Mouse (Mus musculus) retina, adult 2 months (tissue): ENCODE measurements around the gene Chn2.

Experiments used
- DNase-seq: peaks from one replicate; pipeline ENCODE4 v3.0.0-alpha.2; 2012; ENCODE audit warnings: low read depth, low spot score

Gene Chn2

DNA sequence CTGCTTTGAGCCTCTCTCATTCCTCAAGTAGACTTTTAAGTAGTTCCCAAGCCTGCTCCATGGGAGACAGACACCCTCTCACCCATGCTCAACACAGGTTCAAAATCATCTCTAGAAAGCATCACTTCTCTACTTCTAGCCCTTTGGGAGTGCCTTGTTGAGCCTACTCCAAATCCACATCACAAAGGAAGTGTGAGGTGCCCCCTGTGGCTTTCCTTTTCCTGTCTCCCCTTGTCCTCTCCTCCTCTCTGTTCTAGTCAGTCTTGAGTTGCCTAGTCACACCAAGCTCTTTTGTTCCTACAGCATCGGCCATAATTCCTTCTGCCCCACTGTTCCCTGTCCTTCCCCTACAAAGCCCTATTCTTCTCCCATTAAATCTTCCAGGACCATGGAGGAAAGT is 243.9 kb downstream of the Chn2 start:
- DNase-seq: no peak

DNA sequence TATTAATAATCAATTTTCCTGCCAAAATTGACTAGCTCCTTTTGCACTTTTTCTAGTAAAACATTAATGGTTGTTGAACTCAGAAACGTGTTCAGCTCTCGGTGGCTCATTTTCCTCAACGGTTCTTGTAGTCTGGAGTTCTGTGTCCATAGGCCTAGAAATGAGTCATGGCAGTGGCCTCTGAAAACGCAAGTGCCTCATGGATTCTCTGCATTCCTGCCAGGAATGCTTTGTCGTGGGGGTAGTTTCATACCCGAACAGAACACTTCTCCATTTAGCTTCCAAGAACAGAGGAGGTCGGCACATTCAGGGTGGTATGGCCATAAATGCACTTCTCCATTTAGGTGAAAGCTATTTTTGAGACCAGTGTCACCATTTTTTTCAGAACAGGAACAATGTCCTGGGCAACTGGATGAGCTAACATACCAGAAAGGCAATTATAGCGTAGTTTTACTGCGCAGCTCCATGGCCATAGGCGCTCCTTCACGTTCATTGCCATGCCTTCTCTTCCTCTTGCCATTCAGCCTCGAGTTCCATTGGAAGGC is 244.9 kb downstream of the Chn2 start:
- no peak for DNase-seq

- DNase-seq: no peak
These were observed 247.5 kb downstream of the Chn2 start for GRCm38 (mm10) chr6:54286813-54287212.

DNA sequence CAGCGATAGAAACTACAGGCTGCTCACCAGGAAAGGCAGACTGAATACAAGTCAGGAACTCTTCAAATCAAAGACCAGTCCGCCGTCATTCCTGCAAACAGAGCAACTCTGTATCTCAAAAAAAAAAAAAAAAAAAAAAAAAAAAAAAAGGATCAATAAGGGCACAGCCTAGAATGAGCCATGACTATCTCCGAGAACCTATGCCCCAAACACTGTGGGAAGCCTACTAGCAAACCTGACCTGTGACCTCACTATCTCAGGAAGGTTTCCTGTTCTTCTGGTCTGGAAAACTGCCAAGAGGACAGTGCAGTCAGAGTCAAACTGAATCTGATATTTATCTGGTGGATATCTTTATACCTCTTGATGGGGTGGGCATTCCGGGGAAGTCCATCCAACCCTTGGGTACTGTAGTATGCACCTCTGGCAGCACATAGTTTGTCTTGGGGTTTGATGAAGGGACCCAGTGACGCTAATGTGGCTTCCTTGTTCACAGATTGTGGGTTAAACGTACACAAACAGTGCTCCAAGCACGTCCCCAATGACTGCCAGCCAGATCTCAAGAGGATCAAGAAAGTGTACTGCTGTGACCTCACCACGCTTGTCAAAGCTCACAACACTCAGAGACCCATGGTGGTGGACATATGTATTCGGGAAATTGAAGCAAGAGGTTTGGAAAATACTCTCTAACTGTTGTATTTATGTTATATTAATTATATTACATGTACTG is 250.6 kb downstream of the Chn2 start:
- no peak for DNase-seq

GRCm38 (mm10) chr6:54297231-54297630 is 257.9 kb downstream of the Chn2 start:
- no peak for DNase-seq

DNA sequence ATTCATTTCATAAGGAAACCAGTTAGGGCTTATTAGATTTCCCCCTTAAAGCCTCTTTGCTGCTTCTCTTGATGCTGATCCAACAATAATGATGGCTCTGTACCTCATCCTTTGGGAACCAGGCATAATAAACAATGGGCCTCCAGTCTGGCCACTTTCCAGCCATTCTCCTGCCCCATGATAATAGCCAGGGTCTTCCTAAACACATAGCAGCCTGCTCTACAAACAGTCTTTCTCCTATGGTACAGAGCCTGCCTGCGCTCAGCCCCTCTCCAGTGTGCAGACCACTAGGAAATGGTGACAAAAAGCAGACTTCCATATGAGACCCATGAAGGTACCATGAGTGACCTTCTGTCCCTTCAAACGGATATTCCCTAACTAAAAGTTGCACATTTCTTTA is 260.1 kb downstream of the Chn2 start:
- DNase-seq: no peak

DNA sequence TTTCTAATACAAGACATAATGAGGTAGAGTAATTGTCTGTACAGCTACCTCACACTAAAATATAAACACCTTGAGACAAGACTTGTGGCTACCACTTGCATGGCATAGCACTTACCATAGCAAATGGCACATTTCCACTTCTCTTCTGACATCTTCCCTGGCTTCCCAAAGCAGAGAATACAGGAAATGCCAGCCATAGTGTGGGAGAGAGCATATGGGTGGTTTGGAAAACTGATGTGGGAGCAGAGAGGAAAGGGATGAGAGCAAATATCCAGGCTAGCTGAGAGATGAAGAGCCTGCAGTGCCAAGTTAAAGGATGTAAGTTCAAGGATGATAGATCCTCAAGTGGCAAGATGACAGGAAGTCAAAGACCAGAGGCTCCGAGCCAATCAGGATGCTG is 266.4 kb downstream of the Chn2 start:
- DNase-seq: no peak

GRCm38 (mm10) chr6:54313071-54313470 is 273.7 kb downstream of the Chn2 start:
- no peak for DNase-seq

GRCm38 (mm10) chr6:54318618-54319017 is 279.3 kb downstream of the Chn2 start:
- DNase-seq: no peak

- DNase-seq: no peak
These were observed 279.8 kb downstream of the Chn2 start for GRCm38 (mm10) chr6:54319198-54319597.

DNA sequence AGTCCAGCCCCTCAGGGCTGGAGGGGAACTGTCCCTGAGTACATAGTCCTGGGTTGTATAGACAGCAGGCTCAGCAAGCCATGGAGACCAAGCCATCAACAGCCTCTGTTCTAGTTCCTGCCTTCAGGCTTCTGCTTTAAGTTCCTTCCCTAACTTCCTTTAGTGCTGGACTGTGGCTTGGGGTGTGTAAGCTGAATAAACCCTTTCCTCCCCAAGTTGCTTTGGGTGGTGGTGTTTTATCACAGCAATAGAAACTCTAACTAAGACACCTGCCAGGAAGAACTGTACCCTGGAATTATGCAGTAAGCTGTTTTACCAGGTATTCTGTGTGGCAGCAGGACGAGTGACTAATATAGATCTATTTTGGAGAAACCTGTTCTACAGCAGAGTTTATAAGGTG is 280.9 kb downstream of the Chn2 start:
- DNase-seq: no peak

DNA sequence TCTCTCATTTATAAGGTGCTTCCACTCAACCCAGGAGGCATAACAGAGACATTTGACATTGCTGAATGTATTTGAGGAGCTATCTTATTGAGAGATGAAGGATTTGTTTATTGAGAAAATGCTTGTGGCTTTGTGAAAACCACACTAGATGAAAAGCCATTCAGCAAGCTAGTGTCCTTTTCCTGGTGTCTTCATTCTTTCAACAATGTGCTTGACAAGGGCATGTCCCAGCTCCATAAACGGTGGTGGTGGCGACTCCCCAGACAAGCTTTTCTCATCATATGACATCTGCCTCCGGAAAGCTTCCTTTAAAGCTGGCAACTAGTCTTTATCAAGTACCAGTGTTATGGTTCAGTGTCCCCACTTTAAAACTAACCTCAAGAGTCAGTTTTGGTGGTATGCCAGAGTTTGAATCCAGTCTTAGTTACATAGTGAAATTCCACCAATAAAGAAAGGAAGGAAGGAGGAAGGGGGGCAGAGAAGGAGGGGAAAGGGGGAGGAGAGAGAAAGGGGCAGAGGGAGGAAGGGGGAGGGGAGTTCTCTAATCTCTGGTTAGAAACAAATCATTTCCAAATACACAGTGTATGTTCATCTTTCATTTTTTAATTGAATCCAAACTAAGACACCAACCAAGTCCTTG is 286.0 kb downstream of the Chn2 start, which contains the start of gene Prr15:
Gene Prr15, plus strand, starts transcription at position 590 of the 640 bp plus-strand sequence.
- DNase-seq: no peak

DNA sequence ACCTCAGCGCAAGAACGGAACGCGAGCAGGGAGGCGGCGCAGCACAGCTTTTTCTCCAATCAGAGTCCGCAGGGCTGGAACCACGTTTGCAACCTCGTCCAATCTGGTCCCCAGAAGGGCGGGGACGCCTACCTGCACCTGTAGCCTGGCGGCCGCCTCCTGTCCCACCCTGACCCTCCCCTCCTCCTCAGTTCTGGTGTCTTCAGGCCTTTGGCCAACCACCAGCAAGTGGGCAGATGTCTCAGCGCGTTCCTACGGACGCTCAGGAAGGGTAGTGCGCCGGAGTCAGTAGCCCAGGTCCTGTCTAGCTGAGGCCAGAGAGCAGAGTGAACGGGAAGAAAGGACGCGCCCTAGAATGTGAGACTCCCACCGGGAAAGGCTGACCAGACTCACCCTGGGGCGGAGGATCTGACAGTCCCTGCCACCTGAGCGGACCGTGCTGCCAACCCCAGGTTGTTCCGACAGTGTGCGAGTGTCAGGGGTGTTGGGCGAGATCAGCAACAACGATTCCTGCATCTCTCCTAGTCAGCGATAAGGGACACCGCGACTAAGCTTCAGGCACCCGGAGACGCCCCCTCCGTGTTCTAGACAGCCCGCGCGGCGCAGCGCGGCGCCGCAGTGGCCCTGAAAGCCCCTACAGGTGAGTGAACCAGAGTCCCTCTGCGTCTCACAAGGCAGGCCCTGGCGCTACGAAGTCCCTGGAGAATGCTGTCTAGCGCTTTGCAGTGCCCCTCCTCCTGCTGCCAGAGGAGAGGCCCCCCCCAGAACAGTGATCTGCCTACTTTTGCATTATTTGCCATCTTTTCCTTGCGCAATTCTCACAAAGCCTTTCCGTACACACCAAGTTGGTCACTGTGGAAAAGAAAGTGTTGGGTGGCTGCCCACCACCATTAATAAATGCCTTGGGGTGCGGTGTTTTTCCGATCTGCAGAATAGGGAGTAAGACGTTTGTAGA is 287.6 kb downstream of the Chn2 start:
- DNase-seq: no peak

DNA sequence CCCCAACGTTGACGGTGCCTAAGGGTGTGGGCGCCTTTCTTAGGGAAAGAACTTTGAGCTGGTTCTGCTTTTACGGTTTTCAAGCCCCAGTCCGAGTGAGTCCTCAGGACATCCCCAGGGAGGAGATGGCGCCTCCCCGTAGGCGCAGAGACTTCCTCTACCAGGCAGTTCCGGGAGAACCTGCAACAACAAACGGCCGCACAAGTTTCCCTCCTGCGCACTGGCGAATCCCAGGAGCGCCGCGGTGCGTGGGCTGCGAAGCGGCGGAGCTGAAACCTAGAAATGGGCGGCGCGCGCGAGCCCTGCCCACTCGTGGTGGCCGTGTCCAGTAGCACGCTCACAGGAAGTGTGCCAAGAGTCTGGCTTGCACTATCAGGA is 288.3 kb downstream of the Chn2 start:
- no peak for DNase-seq

DNA sequence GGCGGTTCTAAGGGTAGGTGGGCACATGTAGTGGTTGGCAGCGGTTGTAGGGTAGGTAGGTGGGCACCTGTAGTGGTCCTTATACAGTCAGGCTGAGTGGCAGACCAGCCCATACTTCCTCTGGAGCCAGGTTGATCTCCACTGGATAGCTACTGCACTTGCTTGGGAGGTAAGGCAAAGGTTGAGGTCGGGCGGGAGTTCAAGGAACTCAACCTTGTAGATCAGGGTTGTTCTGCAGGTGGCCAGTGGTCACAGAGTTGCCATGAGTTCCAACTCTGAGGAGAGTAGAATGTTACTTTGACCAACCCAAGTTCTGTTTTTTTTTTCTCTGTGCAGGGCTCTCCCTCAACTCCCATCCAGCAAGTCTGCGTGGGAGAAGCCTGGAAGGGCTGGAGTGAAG is 289.4 kb downstream of the Chn2 start:
- DNase-seq: no peak

GRCm38 (mm10) chr6:54329598-54329997 is 290.2 kb downstream of the Chn2 start:
- no peak for DNase-seq

DNA sequence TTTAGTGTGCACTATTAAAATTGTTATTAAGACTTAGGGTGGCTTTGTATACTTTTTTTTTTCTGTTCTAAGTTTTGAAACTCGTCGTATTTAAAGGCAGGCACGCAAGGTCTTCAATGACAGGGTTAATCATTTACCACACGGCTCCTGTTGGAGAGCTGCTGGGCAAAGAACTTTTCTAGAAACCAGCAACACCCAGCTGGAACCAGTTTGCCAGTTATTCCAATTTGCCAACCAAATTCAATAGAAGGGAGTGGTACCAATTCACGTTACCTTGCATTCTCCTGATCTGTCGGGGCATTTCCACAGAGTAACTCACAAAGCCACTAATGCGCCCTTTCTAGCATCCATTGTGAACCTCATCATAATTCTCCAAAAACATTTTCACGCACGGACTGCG is 290.8 kb downstream of the Chn2 start:
- DNase-seq: no peak

GRCm38 (mm10) chr6:54331765-54332164 is 292.4 kb downstream of the Chn2 start:
- no peak for DNase-seq

DNA sequence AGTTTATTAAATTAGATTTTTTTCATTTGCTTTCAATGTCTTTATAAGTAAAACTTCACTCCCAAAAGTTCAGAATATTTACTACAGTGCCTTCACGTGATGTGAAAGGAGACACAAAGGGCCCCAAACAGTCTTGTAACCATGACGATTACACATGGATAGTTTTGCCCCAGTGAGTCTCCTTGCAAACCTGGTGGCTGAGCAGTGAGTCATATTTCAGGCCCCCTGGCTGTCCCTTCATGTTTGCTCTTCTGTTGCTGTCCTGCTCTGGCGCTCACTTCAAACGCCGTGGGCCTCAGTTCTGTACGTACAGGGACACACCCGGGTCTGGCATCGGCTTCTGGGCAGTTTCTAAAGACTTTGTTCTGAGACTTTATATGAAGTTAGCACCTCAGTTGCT is 292.8 kb downstream of the Chn2 start:
- no peak for DNase-seq

- no peak for DNase-seq
These were observed 293.8 kb downstream of the Chn2 start for GRCm38 (mm10) chr6:54333116-54333651.

GRCm38 (mm10) chr6:54333652-54334396 is 294.5 kb downstream of the Chn2 start:
- DNase-seq: no peak
